In genomic region chr19:47918455-47919101, GRCm38 (mm10) we compare ENCODE assay signal across 8 mouse cellular contexts. TPM values are rescaled to one million over a fixed set of nuclear protein-coding genes. Genes with fewer than 3 reads are reported as not detected.
DNase-seq lines count a peak whose midpoint lies in the region; ATAC-seq and TF ChIP-seq lines count a peak whose summit lies in the region.

No protein-coding gene starts in this region.

- H3K4me3 ChIP-seq in testis, adult 2 months (ENCODE audit: control insufficient read depth, low read depth, low read length): peak overlapping the region; percentile 78
- H3K4me3 ChIP-seq in hindbrain, embryonic 14.5 days (replicated peaks; ENCODE audit: low read length): peak overlapping the region; percentile 66
- H3K4me3 ChIP-seq in lung, postnatal 0 days (ENCODE audit: low read depth, low read length): peak overlapping the region; percentile 89

- H3K27ac ChIP-seq in testis, adult 2 months (ENCODE audit: control insufficient read depth, insufficient read depth, low read depth, low read length): no peak overlapping the region
- H3K27ac ChIP-seq in hindbrain, embryonic 14.5 days: peak overlapping the region; percentile 81
- H3K27ac ChIP-seq in lung, postnatal 0 days (ENCODE audit: low read length): peak overlapping the region; percentile 99

- H3K27me3 ChIP-seq in testis, adult 2 months (ENCODE audit: control insufficient read depth, insufficient read depth, low read length): no peaks in the 10 kb centered on the region; the same call in 1 of the 2 replicates
- no peaks in the 10 kb centered on the region for H3K27me3 ChIP-seq in hindbrain, embryonic 14.5 days (ENCODE audit: control insufficient read depth, insufficient read depth, low read length)
- H3K27me3 ChIP-seq in lung, postnatal 0 days (replicated peaks; ENCODE audit: insufficient read depth, low read length): no peaks in the 10 kb centered on the region
- no peaks in the 10 kb centered on the region for H3K27me3 ChIP-seq in splenic B cell, adult 2 months (ENCODE audit: control insufficient read depth, insufficient read depth, low read length, poor library complexity, severe bottlenecking)

- no peaks in the 10 kb centered on the region for H3K9me3 ChIP-seq in hindbrain, embryonic 14.5 days (ENCODE audit: control insufficient read depth, low read length)
- H3K9me3 ChIP-seq in lung, postnatal 0 days (ENCODE audit: low read length): no peaks in the 10 kb centered on the region

- ATAC-seq in hindbrain, embryonic 14.5 days (ENCODE audit: low FRiP score): peak; percentile 36; the same call in 1 of the 2 replicates
- peak; percentile 6 for ATAC-seq in lung, postnatal 0 days

- TF ChIP-seq CTCF in testis, adult 2 months (IDR thresholded peaks at IDR 0.05; ENCODE audit: control insufficient read depth, insufficient read depth, insufficient replicate concordance, low read depth, low read length): no peak
- TF ChIP-seq CTCF in lung, postnatal 0 days (IDR thresholded peaks at IDR 0.05): no peak

- H3K36me3 ChIP-seq in testis, adult 2 months (ENCODE audit: control insufficient read depth, insufficient read depth, low read length): no peaks in the 10 kb centered on the region
- no peaks in the 10 kb centered on the region for H3K36me3 ChIP-seq in hindbrain, embryonic 14.5 days (replicated peaks; ENCODE audit: control insufficient read depth, insufficient read depth)
- H3K36me3 ChIP-seq in lung, postnatal 0 days (ENCODE audit: insufficient read depth, low read length): no peaks in the 10 kb centered on the region
- peaks cover 2% of the 10 kb centered on the region; the same call in 1 of the 2 replicates for H3K36me3 ChIP-seq in splenic B cell, adult 2 months (ENCODE audit: control insufficient read depth, insufficient read depth, low read length, poor library complexity, severe bottlenecking)

- peaks cover 6% of the 10 kb centered on the region for H3K4me1 ChIP-seq in testis, adult 2 months (ENCODE audit: control insufficient read depth, insufficient read depth, low read length)
- peaks cover 21% of the 10 kb centered on the region; the same call in 1 of the 2 replicates for H3K4me1 ChIP-seq in hindbrain, embryonic 14.5 days (replicated peaks; ENCODE audit: control insufficient read depth, insufficient read depth, low read length)
- peaks cover 13% of the 10 kb centered on the region; the same call in 1 of the 2 replicates for H3K4me1 ChIP-seq in lung, postnatal 0 days (ENCODE audit: insufficient read depth, low read depth, low read length)

- TF ChIP-seq EP300 in lung, postnatal 0 days (IDR thresholded peaks at IDR 0.05): no peak

- peak overlapping the region; percentile 85 for H3K4me2 ChIP-seq in hindbrain, embryonic 14.5 days (replicated peaks)
- peak overlapping the region; percentile 83 for H3K4me2 ChIP-seq in lung, postnatal 0 days (replicated peaks; ENCODE audit: low read depth, low read length)

- DNase-seq in testis, postnatal 10 days (ENCODE audit: low spot score): no peak
- DNase-seq in embryo, embryonic 9.5 days (ENCODE audit: extremely low spot score): peak; percentile 60
- no peak for DNase-seq in hindbrain, embryonic 14.5 days (ENCODE audit: low spot score)
- DNase-seq in lung, postnatal 0 days (ENCODE audit: low spot score): peak; percentile 75
- DNase-seq in splenic B cell, adult 2 months (ENCODE audit: low read depth, low spot score): peak; percentile 81
- no peak for DNase-seq in urinary bladder, postnatal 4 days (ENCODE audit: low spot score in 2 of 2)
- no peak for DNase-seq in adrenal gland, postnatal 4 days (ENCODE audit: low spot score in 2 of 2)

- TF ChIP-seq POLR2A in testis, adult 2 months (IDR thresholded peaks at IDR 0.05; ENCODE audit: control insufficient read depth, low read depth, low read length): no peak

- WGBS in hindbrain, embryonic 14.5 days: under 1% methylated on average over 29 of the region's 29 CpGs
- WGBS in lung, postnatal 0 days: 3% methylated on average over 29 of the region's 29 CpGs

- H3K9ac ChIP-seq in hindbrain, embryonic 14.5 days: peak overlapping the region; percentile 76
- peak overlapping the region; percentile 72 for H3K9ac ChIP-seq in lung, postnatal 0 days (replicated peaks; ENCODE audit: low read depth)

RNA-seq across cellular contexts. Expression of gene Cfap43, which starts 0.5 kb away (rescaled TPM):
- polyA plus RNA-seq in testis, adult 2 months (2012; rRNA removed): 95.2 and 103 TPM in 2 replicates
- 2.3 and 4.2 TPM in 2 replicates for polyA plus RNA-seq in hindbrain, embryonic 14.5 days (2014; fragmentation: Nextera tagmentation; extraction: Ambion mirVana)
- 4.9 and 6.3 TPM in 2 replicates for polyA plus RNA-seq in lung, postnatal 0 days (2015; fragmentation: Nextera tagmentation; extraction: Ambion mirVana)
- under 1 TPM; 0.22 to 0.31 TPM for total RNA-seq in adrenal gland, postnatal 4 days (2021)

RNA-seq across cellular contexts. Expression of gene Itprip, which starts 0.5 kb away (rescaled TPM):
- 43.0 and 48.0 TPM in 2 replicates for polyA plus RNA-seq in testis, adult 2 months (2012; rRNA removed)
- polyA plus RNA-seq in hindbrain, embryonic 14.5 days (2014; fragmentation: Nextera tagmentation; extraction: Ambion mirVana): 4.1 and 5.4 TPM in 2 replicates
- polyA plus RNA-seq in lung, postnatal 0 days (2015; fragmentation: Nextera tagmentation; extraction: Ambion mirVana): 15.6 and 15.9 TPM in 2 replicates
- total RNA-seq in adrenal gland, postnatal 4 days (2021): 10 to 100 TPM; 19.2 to 20.4 TPM

RNA-seq across cellular contexts. Expression of gene Cfap58, which starts 18.9 kb away (rescaled TPM):
- polyA plus RNA-seq in testis, adult 2 months (2012; rRNA removed): 47.4 and 49.3 TPM in 2 replicates
- polyA plus RNA-seq in hindbrain, embryonic 14.5 days (2014; fragmentation: Nextera tagmentation; extraction: Ambion mirVana): 0.46 and 1.1 TPM in 2 replicates
- 2.0 and 2.6 TPM in 2 replicates for polyA plus RNA-seq in lung, postnatal 0 days (2015; fragmentation: Nextera tagmentation; extraction: Ambion mirVana)
- under 1 TPM; 0.08 to 0.14 TPM for total RNA-seq in adrenal gland, postnatal 4 days (2021)

RNA-seq across cellular contexts. Expression of gene Gsto2, which starts 53.2 kb away (rescaled TPM):
- polyA plus RNA-seq in testis, adult 2 months (2012; rRNA removed): 270 and 284 TPM in 2 replicates
- polyA plus RNA-seq in hindbrain, embryonic 14.5 days (2014; fragmentation: Nextera tagmentation; extraction: Ambion mirVana): 1.2 and 1.3 TPM in 2 replicates
- 2.1 TPM in 2 replicates for polyA plus RNA-seq in lung, postnatal 0 days (2015; fragmentation: Nextera tagmentation; extraction: Ambion mirVana)
- 1 to 10 TPM; 1.0 to 2.5 TPM for total RNA-seq in adrenal gland, postnatal 4 days (2021)

Comparison
In these comparisons a context has a peak if more than half of its experiments do, and no peak if none do; other contexts are left out.
1. DNase-seq: peak in embryo, embryonic 9.5 days (single experiment), lung, postnatal 0 days (single experiment) and splenic B cell, adult 2 months (single experiment); none in testis, postnatal 10 days (single experiment), hindbrain, embryonic 14.5 days (single experiment), urinary bladder, postnatal 4 days (0 of 2) and adrenal gland, postnatal 4 days (0 of 2).
2. RNA of gene Cfap43, which starts 0.5 kb away (polyA plus RNA-seq): 95.2 to 103 TPM in testis, adult 2 months; 4.9 to 6.3 TPM in lung, postnatal 0 days and 2.3 to 4.2 TPM in hindbrain, embryonic 14.5 days; every median in the first group is over 10 times any median in the second.
3. RNA of gene Cfap58, which starts 18.9 kb away (polyA plus RNA-seq): 47.4 to 49.3 TPM in testis, adult 2 months; 2.0 to 2.6 TPM in lung, postnatal 0 days and 0.46 to 1.1 TPM in hindbrain, embryonic 14.5 days; every median in the first group is over 10 times any median in the second.
4. Peak in every context shown above with its lines, with median percentiles within 50 percentile points of each other: H3K4me3 ChIP-seq.